Mouse (Mus musculus): ENCODE results near the gene Bcdin3d. TPM values are rescaled to one million over a fixed set of nuclear protein-coding genes. Genes with fewer than 3 reads are reported as not detected.
A peak's percentile ranks its signal among the peaks of the same experiment; 100 is the strongest.

Gene Bcdin3d
- total and polyA plus RNA-seq, 3 experiments: 7.8 to 31.3 (median 13.7) TPM

- Histone ChIP-seq H3K9me3 (replicated peaks; ENCODE audit: insufficient read depth, low read length) (no peaks in the 10 kb centered on the region), H3K27ac (ENCODE audit: control insufficient read depth, low read depth, low read length) (no peak overlapping the region), H3K79me2 (ENCODE audit: control insufficient read depth, insufficient read depth, low read length, poor library complexity) (peaks cover 5% of the 10 kb centered on the region), H3K36me3 (ENCODE audit: control insufficient read depth in 1 of 2, insufficient read depth in 2 of 2, low read length in 2 of 2) (peaks cover 0 to 18% of the 10 kb centered on the region in 2 experiments; a peak in 2 of 4 replicates), H3K4me3 (ENCODE audit: control insufficient read depth in 1 of 2, insufficient read depth in 1 of 2, low read depth in 2 of 2, low read length in 2 of 2) (no peak overlapping the region), H3K27me3 (ENCODE audit: control insufficient read depth in 1 of 2, insufficient read depth in 2 of 2, low read length in 2 of 2) (peaks cover 2 to 3% of the 10 kb centered on the region in 2 experiments; a peak in 1 of 4 replicates), H3K4me1 (ENCODE audit: control insufficient read depth in 1 of 2, insufficient read depth in 2 of 2, low read length in 2 of 2) (peaks cover 0 to 21% of the 10 kb centered on the region in 2 experiments; a peak in 2 of 4 replicates), H3K9ac (ENCODE audit: control insufficient read depth, low read depth, low read length, poor library complexity, severe bottlenecking) (no peak overlapping the region)
- TF ChIP-seq USF2 (IDR thresholded peaks at IDR 0.05; ENCODE audit: borderline replicate concordance in 1 of 2, insufficient read depth in 1 of 2, low read depth in 1 of 2, low read length in 2 of 2) (no peak), EP300 (IDR thresholded peaks at IDR 0.05; ENCODE audit: low read depth in 1 of 2, low read length in 2 of 2) (no peak), NELFE (IDR thresholded peaks at IDR 0.05; ENCODE audit: low read depth, low read length) (no peak), ETS1 (IDR thresholded peaks at IDR 0.05; ENCODE audit: low read depth, low read length) (no peak), CHD2 (IDR thresholded peaks at IDR 0.05; ENCODE audit: low read length) (no peak), USF1 (IDR thresholded peaks at IDR 0.05; ENCODE audit: low read depth, low read length) (no peak), TCF12 (IDR thresholded peaks at IDR 0.05; ENCODE audit: low read depth, low read length) (no peak), RAD21 (IDR thresholded peaks at IDR 0.05; ENCODE audit: low read depth, low read length) (no peak), POLR2A (IDR thresholded peaks at IDR 0.05; ENCODE audit: control insufficient read depth in 1 of 2, insufficient read depth in 1 of 2, low read depth in 1 of 2, low read length in 2 of 2, poor library complexity in 1 of 2) (no peak; a peak in 1 of 4 replicates), MAX (IDR thresholded peaks at IDR 0.05; ENCODE audit: low read length) (no peak), GABPA (IDR thresholded peaks at IDR 0.05; ENCODE audit: low read depth, low read length) (no peak), E2F4 (IDR thresholded peaks at IDR 0.05; ENCODE audit: borderline replicate concordance, low read depth, low read length) (no peak), TBP (IDR thresholded peaks at IDR 0.05; ENCODE audit: low read depth, low read length) (no peak), MAZ (IDR thresholded peaks at IDR 0.05; ENCODE audit: low read depth, low read length) (no peak)
- DNase-seq (ENCODE audit: low read depth, low spot score): peak; percentile 75
Measured at GRCm38 (mm10) chr15:99475814-99476213, 1.3 kb upstream of the Bcdin3d start.

- Histone ChIP-seq H3K9ac (ENCODE audit: control insufficient read depth, low read depth, low read length, poor library complexity, severe bottlenecking) (peak overlapping the region; percentile 90), H3K27ac (ENCODE audit: control insufficient read depth, low read depth, low read length) (peak overlapping the region; percentile 81)
- DNase-seq (ENCODE audit: low read depth, low spot score): peak; percentile 88
- TF ChIP-seq MEF2A (IDR thresholded peaks at IDR 0.05; ENCODE audit: extremely low read depth, insufficient replicate concordance, low read depth, low read length, poor library complexity, severe bottlenecking) (no peak), UBTF (IDR thresholded peaks at IDR 0.05; ENCODE audit: borderline replicate concordance, insufficient read depth, low read depth, low read length) (no peak), NELFE (IDR thresholded peaks at IDR 0.05; ENCODE audit: low read depth, low read length) (no peak), ZNF384 (IDR thresholded peaks at IDR 0.05; ENCODE audit: low read depth, low read length) (no peak), GABPA (IDR thresholded peaks at IDR 0.05; ENCODE audit: low read depth, low read length) (no peak), ZC3H11A (IDR thresholded peaks at IDR 0.05; ENCODE audit: low read depth, low read length) (no peak), JUND (IDR thresholded peaks at IDR 0.05; ENCODE audit: low read depth, low read length) (no peak), POLR2AphosphoS2 (IDR thresholded peaks at IDR 0.05; ENCODE audit: low read length) (no peak), USF2 (IDR thresholded peaks at IDR 0.05; ENCODE audit: borderline replicate concordance in 1 of 2, insufficient read depth in 1 of 2, low read depth in 1 of 2, low read length in 2 of 2) (no peak), POLR2AphosphoS5 (IDR thresholded peaks at IDR 0.05; ENCODE audit: borderline replicate concordance, low read depth, low read length) (no peak), ZMIZ1 (IDR thresholded peaks at IDR 0.05; ENCODE audit: low read depth, low read length) (no peak), CHD1 (IDR thresholded peaks at IDR 0.05; ENCODE audit: low read depth, low read length) (no peak), MYC (IDR thresholded peaks at IDR 0.05; ENCODE audit: low read depth, low read length) (peak; percentile 52; the same call in 1 of the 2 replicates), SMC3 (IDR thresholded peaks at IDR 0.05; ENCODE audit: low read depth, low read length) (no peak), MAFK (IDR thresholded peaks at IDR 0.05; ENCODE audit: borderline replicate concordance, low read depth, low read length) (no peak), HCFC1 (IDR thresholded peaks at IDR 0.05; ENCODE audit: low read depth, low read length) (no peak), MAX (IDR thresholded peaks at IDR 0.05; ENCODE audit: low read length) (peak; percentile 68), KAT2A (conservative IDR thresholded peaks at IDR 0.05; ENCODE audit: low read depth, low read length) (no peak), SIN3A (IDR thresholded peaks at IDR 0.05; ENCODE audit: low read length) (peak; percentile 57), TAL1 (IDR thresholded peaks at IDR 0.05; ENCODE audit: low read length) (peak; percentile 55)
Measured at GRCm38 (mm10) chr15:99473801-99474575, 542 bp downstream of the Bcdin3d start.

More at GRCm38 (mm10) chr15:99473801-99474575, 542 bp downstream of the Bcdin3d start:
- H3K79me2 ChIP-seq (ENCODE audit: control insufficient read depth, insufficient read depth, low read length, poor library complexity): peaks cover 5% of the 10 kb centered on the region
- no peaks in the 10 kb centered on the region for H3K9me3 ChIP-seq (replicated peaks; ENCODE audit: insufficient read depth, low read length)
- H3K36me3 ChIP-seq (ENCODE audit: control insufficient read depth in 1 of 2, insufficient read depth in 2 of 2, low read length in 2 of 2): peaks cover 0 to 18% of the 10 kb centered on the region in 2 experiments; a peak in 2 of 4 replicates
- peaks cover 0 to 21% of the 10 kb centered on the region in 2 experiments; a peak in 2 of 4 replicates for H3K4me1 ChIP-seq (ENCODE audit: control insufficient read depth in 1 of 2, insufficient read depth in 2 of 2, low read length in 2 of 2)
- peak overlapping the region; percentile 76 to 83 for H3K4me3 ChIP-seq (ENCODE audit: control insufficient read depth in 1 of 2, insufficient read depth in 1 of 2, low read depth in 2 of 2, low read length in 2 of 2)
- H3K27me3 ChIP-seq (ENCODE audit: control insufficient read depth in 1 of 2, insufficient read depth in 2 of 2, low read length in 2 of 2): no peaks in the 10 kb centered on the region
